Mouse (Mus musculus) thymus, postnatal 25 days (tissue): ENCODE results near the gene Olfr437.
"Not testable (repeated sequence)": the region's sequence is repeated elsewhere in the genome, so short reads cannot be mapped to it uniquely, and the experiment has no call there.

Experiments
- DNase-seq: peaks from one replicate; pipeline ENCODE4 v3.0.0; 2022

Olfr437 gene

DNA sequence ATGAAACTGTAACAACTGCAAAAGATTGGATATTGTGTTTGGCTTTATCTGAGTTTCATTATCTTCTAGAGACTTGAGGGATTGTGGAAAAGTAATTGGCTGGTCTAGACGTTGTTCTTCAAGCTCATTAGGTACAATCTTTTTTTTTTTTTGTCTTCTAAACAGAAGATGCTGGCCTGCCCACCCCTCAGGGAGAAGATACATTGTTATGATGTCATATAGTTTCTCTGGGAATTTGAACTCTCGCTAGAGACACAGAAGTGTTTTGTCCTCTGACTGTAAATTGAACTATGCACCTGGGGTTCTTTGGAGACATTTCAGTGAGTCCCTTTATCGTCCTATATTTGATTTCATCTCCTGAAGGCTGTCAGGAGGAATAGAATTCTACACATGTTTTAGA lies at the start of gene Olfr437:
TSS of gene Olfr437 (plus strand) at position 301 of the 400 bp plus-strand sequence.
- no peak for DNase-seq

GRCm38 (mm10) chr6:43146267-43146666 lies 16.8 kb upstream of the Olfr437 start, which contains the start of gene Olfr237-ps1:
Gene Olfr237-ps1 (plus strand): TSS chr6:43146567.
- DNase-seq, result not testable (repeated sequence)

DNA sequence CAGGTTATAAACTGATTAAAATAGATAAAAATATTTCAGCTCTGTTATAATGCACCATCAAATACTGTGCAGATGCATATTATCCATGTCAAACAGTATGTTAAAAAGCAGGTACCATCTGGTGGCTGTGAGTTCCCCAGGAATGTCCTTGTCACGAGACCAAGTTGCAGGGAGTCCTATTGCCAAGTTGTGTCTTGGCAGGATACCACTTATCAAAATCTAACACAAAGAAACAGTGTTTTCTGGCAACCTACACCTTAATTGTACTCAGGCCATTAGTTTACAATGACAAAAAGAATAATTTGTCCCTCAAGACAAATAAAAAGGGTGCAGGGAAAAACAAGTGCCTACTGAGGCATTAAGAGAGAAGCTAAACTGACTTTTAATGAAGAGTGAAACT lies 3.6 kb upstream of the Olfr437 start:
- DNase-seq, result no peak

DNA sequence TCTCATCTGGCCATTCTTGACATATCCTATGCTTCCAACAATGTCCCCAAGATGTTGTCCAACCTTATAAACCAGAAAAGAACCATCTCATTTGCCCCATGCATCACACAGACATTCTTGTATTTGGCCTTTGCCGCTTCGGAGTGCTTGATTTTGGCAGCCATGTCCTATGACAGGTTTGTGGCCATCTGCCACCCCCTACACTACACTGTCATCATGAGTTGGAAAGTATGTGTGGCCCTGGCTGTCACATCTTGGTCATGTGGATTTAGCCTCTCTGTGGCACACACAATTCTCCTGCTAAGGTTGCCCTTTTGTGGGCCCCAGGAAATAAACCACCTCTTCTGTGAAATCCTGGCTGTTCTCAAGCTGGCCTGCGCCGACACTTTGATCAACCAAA lies 4.2 kb downstream of the Olfr437 start:
- no peak for DNase-seq

GRCm38 (mm10) chr6:43171840-43172239 lies 8.8 kb downstream of the Olfr437 start, which contains the start of gene Olfr13:
Gene Olfr13 (plus strand): TSS chr6:43172140.
- no peak for DNase-seq

DNA sequence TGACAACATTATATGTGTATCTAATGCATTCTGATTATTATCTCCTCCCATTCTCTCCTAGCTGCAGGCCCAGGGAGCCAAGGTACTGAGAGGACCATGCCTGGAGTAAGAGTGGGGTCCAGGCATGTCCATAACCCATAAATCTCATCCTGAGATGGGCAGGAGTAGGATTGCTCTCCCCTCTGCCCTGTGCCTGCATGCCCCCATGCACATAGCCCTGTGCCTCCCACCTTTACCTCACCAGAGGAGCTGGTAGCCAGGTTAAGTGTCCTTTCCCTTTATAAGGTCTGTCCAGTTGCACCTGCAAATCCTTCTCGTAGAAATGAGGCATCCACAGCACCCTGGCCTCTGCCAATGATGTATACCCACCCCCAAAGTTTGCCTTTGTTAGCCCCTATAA lies 15.0 kb downstream of the Olfr437 start:
- DNase-seq, result no peak

- DNase-seq, result no peak
These were observed 15.8 kb downstream of the Olfr437 start for GRCm38 (mm10) chr6:43178584-43179501.

DNA sequence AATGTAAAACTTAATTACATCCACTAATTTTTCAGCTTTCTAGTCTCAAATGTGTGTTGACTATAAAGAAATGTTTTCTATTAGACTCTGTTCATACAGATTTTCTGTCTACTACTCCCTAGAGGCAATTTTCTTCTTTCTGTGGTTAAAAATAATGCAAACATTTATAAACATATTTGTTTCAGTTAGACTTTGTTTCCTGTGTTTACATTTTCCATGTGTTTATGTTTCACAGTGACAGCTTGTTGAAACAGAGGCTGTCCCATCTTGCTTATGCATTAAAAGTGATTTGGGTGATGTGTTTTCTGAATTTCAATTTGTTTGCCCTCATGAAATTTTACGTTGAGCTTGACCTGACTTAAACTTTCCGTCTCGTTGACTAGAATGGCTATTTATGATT lies 27.9 kb downstream of the Olfr437 start:
- DNase-seq, result no peak

DNA sequence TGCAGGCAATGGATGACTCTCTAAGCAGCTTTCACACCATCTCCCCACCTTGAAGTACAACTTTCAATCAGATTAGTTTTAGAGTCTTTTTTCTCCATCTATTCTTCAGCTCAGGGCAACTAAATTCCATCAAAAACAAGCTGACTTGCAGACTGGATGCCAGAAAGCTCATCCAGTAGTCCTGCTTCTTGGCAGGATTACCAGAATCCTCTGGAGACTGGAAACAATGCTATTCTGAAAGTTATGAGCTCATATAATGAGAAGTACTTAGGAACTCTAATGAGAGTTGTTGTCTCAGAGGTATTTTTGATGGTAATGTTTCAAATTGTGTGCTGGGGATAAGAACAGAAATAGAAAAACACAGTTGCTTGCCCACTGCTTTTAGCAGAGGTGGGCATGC lies 33.7 kb downstream of the Olfr437 start, which contains the start of gene Olfr435:
TSS of gene Olfr435 (plus strand) at position 366 of the 400 bp plus-strand sequence.
- no peak for DNase-seq

DNA sequence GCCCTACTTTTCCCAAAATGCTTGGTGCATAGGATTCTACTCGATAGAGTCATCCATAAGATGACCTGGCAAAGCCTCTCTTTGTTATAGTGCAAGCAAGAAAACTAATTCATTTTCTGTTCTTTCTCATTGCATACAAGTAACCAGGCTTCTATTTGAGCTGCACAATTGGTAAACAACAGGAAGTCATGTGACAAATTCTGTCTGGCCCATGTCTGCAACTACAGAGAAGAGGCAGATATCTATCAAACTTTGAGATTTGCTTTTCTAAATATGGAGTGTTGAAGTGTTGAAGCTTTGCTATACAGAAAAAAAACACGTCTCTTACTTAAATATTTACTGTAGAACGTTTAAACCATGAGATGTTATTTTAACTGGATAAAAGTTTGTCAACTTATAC lies 35.0 kb downstream of the Olfr437 start:
- DNase-seq, result no peak

- no peak for DNase-seq
These were observed 39.7 kb downstream of the Olfr437 start for GRCm38 (mm10) chr6:43202786-43203185.

GRCm38 (mm10) chr6:43205355-43205754 lies 42.3 kb downstream of the Olfr437 start:
- no peak for DNase-seq

GRCm38 (mm10) chr6:43212873-43213272 lies 49.8 kb downstream of the Olfr437 start, which contains the start of gene Olfr434:
Gene Olfr434 (plus strand): TSS chr6:43213021.
- DNase-seq, result not testable (repeated sequence)
